Comparison of ENCODE assay signal across 8 mouse cellular contexts in genomic region chr3:145924649-145925337, GRCm38 (mm10). TPM values are rescaled to one million over a fixed set of nuclear protein-coding genes. Genes with fewer than 3 reads are reported as not detected.
DNase-seq lines count a peak whose midpoint lies in the region; ATAC-seq lines count a peak whose summit lies in the region.

No protein-coding gene starts in this region.

- H3K27me3 ChIP-seq in intestine, embryonic 14.5 days (replicated peaks; ENCODE audit: control insufficient read depth, insufficient read depth, low read length) = no peaks in the 10 kb centered on the region

- H3K27ac ChIP-seq in intestine, embryonic 14.5 days (ENCODE audit: low read depth) = peak overlapping the region; percentile 94

- H3K4me3 ChIP-seq in intestine, embryonic 14.5 days (ENCODE audit: low read depth, low read length) = peak overlapping the region; percentile 96

- DNase-seq in left cerebral cortex, adult 18-20 months (ENCODE audit: low spot score in 2 of 2) = peak; percentile 40 to 51
- DNase-seq in left cerebral cortex, adult 11 months (ENCODE audit: low spot score) = no peak
- DNase-seq in embryo, embryonic 10.5 days (ENCODE audit: low spot score) = peak; percentile 39
- DNase-seq in gastrocnemius, postnatal 25 days = peak; percentile 51
- peak; percentile 84 for DNase-seq in intestine, embryonic 14.5 days (ENCODE audit: low spot score)
- peak; percentile 60 for DNase-seq in left cerebral cortex, postnatal 4 days
- peak; percentile 42 for DNase-seq in mesoderm, embryonic 11.5 days (ENCODE audit: low read depth, low spot score)
- peak; percentile 63 to 66 for DNase-seq in spleen, adult 18-20 months

- H3K9ac ChIP-seq in intestine, embryonic 14.5 days (ENCODE audit: low read length) = peak overlapping the region; percentile 87

- no peaks in the 10 kb centered on the region for H3K9me3 ChIP-seq in intestine, embryonic 14.5 days (ENCODE audit: control insufficient read depth, low read length)

- peak; percentile 16; the same call in 1 of the 2 replicates for ATAC-seq in intestine, embryonic 14.5 days (replicated peaks; ENCODE audit: low FRiP score, low TSS enrichment, low read depth)

- intact Hi-C loops in left cerebral cortex, postnatal 4 days (cut with DNase I) = no loop called here

- H3K36me3 ChIP-seq in intestine, embryonic 14.5 days (ENCODE audit: control insufficient read depth, insufficient read depth, low read length) = peaks cover 19% of the 10 kb centered on the region

- peak overlapping the region; percentile 67 for H3K4me2 ChIP-seq in intestine, embryonic 14.5 days (ENCODE audit: low read length)

- peaks cover 22% of the 10 kb centered on the region for H3K4me1 ChIP-seq in intestine, embryonic 14.5 days (replicated peaks; ENCODE audit: control insufficient read depth, insufficient read depth, low read length)

- 4% methylated on average over 39 of the region's 39 CpGs for WGBS in intestine, embryonic 14.5 days

RNA-seq across cellular contexts. Expression of gene Bcl10, which starts 2.2 kb away (rescaled TPM):
- 10 to 100 TPM; 13.2 to 15.0 TPM for total RNA-seq in left cerebral cortex, adult 18-20 months (2021)
- total RNA-seq in gastrocnemius, postnatal 25 days (2021) = 1 to 10 TPM; 9.1 to 9.2 TPM
- 52.9 and 53.5 TPM in 2 replicates for polyA plus RNA-seq in intestine, embryonic 14.5 days (2014; fragmentation: Nextera tagmentation; extraction: Ambion mirVana)
- 10 to 100 TPM; 18.3 to 19.4 TPM for total RNA-seq in left cerebral cortex, postnatal 4 days (2021)

RNA-seq across cellular contexts. Expression of gene 2410004B18Rik, which starts 13.0 kb away (rescaled TPM):
- 10 to 100 TPM; 38.6 to 38.9 TPM for total RNA-seq in left cerebral cortex, adult 18-20 months (2021)
- total RNA-seq in gastrocnemius, postnatal 25 days (2021) = 10 to 100 TPM; 14.3 to 17.9 TPM
- 46.2 and 50.7 TPM in 2 replicates for polyA plus RNA-seq in intestine, embryonic 14.5 days (2014; fragmentation: Nextera tagmentation; extraction: Ambion mirVana)
- total RNA-seq in left cerebral cortex, postnatal 4 days (2021) = 10 to 100 TPM; 51.5 to 56.8 TPM
